Mouse (Mus musculus): ENCODE data around the gene Gpx3.
"Not testable (repeated sequence)": the region's sequence is repeated elsewhere in the genome, so short reads cannot be mapped to it uniquely, and the experiment has no call there.

Gene Gpx3

DNA sequence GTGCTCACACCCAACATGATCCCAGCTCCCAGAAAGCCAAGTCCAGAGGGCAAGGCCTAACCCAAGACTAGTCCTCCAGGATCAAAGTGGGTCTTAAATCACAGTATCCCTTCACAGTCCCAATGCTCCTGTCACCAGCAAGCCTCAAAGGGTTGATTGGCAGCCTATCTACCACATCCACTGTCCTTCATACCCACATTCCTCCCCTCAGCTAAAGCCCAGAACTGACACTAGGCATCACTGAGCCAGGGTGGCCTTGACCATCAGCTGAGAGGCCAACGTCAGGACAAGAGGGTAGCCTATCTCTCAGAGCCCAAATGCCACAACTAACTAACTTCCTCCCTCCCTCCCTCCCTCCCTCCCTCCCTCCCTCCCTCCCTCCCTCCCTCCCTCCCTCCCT is 47.5 kb downstream of the Gpx3 start:
- DNase-seq, result no peak

DNA sequence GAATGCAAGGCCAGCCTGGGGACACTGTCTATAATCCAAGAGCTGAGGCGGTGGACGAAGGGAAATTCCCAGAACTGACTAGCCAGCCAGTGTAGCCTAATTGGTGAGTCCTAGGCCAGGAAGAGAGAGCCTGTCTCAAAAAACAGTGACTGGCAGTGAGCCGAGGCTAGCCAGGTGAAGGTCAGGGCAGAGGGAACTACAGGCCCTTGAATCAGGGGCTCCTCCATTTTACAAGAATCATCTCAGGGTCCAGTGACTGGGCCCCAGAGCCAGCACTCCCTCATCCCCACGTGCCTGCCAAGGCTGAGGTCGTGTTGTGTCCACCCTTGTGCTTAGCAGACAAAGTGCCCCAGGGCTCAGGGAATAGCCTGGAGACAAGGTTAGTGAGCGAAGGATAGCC is 48.4 kb downstream of the Gpx3 start:
- no peak for DNase-seq

DNA sequence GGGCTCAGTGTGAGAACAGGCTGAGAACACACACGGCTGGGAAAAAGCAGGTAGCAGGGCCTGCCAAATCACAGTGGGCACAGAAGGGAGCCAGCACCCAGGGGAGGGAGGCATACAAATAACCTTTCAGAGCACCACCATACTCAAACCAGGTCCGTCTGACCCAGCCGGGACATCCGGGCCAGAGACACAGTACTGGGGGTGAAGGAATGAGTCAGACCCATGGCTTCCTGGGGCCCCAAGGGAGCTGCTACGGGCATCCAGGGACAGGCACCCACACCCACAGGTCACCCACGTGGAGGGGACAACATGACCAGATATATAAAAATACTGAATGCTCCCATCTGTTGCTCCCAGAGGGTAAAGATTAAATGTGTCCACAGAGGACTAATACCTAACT is 50.4 kb downstream of the Gpx3 start:
- DNase-seq, result no peak

DNA sequence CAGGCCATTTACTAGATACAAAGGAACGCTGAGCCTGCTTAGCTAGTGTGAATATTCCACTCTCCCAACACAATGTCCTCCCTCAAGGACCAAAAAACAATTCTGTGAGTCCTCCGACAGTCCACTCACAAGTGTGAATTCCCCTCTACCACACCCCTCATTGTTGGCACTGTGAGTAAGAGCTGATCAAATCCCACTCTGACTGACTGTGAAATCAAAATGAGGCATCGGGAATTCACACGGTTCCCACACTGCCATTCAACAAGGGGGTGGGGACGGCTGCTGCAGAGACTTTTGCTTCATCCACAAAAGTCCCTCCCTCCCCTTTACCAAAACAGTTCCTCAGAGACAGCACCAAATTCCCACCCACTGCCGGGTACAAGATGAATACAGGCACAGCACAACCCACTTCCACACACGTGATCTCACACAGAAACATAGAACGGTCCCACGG is 51.8 kb downstream of the Gpx3 start:
- no peak for DNase-seq

DNA sequence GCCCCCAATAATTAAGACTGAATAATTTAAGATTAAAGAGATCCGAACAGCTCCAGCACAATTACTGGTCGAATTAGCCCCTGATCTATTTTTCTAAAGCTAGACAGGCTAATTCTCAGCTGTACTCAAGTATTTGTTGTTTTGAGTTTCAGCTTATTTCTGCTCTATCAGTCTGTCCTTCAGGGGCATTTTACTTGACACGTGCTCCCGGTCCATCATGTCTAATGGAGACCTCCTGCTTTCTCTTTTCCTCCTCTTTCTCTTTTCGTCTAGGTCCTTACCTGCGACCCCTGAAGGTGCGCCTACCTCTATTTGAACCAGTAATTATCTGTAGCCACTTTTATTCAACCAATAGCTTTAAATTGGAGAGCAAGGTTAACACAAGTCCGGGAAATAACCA is 52.5 kb downstream of the Gpx3 start:
- DNase-seq, result no peak

DNA sequence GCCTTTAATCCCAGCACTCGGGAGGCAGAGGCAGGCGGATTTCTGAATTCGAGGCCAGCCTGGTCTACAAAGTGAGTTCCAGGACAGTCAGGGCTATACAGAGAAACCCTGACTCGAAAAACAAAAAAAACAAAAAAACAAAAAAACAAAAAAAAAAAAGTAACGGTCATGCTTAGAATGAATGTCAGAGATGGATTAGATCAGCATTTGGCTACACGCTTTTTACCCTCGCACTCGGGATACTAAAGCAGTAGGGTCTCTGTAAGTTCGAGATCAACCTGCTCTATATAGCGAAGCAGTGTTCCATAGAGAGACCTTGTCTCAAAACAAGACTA is 53.1 kb downstream of the Gpx3 start:
- not testable (repeated sequence) for DNase-seq

DNA sequence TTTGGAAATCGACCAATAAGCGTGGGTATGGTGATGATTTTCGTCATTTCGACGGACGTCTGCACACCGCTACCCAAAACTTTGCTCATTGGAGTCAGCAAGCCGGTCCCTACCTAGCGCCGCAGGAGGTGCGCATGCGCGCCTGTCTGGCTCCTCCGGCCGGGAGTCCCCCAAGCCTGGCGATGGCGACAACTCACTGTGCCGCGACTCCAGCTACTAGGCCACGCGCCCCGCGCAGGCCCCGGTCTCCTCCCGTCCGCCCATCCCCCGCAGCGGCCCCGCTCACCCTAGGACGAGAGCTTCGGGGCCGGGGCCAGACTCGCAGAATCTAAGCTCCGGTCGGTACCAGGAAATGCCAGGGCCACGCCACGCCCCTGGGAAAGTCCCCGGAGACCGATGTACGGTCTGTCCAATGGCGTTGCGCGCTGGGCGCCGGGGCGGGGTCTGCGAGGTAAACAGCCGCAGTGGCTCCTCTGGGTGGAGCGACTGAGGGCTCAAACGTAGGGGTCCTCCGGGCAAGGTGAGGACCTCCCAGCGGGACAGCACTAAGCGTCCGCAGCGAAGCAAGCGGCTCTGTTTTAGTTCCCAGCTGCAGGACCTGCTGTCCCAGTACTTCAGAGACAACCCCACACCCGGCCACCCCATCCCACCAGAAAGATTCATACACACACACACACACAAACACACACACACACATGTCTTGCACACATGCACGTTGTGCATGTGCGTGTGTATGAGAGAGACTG is 53.7 kb downstream of the Gpx3 start:
- DNase-seq, result peak; percentile 99

DNA sequence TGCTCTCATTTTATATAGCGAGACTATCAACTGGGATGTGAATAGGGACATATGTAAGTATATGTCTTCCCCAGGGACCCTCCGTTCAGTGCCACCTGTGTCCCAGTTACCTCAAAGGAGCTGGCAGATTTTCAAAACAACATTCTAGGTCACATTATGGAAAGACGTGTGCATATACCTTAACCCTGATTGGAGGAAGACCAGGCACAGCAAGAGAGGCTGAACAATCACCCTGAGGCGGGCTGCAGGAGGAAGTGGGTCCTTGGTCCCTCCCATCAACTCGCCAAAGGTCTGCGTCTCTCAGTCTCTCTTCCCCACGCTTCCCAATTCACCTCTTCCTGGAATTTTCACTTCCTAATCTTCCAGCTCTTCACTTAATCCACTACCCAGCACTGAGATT is 54.7 kb downstream of the Gpx3 start:
- peak; percentile 47 for DNase-seq

DNA sequence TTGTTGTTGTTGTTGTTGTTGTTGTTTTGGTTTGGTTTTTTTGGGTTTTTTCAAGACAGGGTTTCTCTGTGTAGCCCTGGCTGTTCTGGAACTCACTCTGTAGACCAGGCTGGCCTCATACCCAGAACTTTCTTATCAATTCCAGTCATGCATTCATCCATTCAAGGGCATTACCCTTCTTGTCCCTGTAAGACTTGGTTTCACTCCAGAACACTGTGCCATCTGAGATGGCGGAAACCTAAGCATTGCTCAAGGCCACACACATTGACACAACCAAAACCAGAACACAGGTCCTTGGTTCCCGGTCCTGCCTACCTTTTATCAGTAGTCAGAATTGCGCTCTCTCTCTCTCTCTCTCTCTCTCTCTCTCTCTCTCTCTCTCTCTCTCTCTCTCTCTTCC is 55.5 kb downstream of the Gpx3 start:
- not testable (repeated sequence) for DNase-seq

DNA sequence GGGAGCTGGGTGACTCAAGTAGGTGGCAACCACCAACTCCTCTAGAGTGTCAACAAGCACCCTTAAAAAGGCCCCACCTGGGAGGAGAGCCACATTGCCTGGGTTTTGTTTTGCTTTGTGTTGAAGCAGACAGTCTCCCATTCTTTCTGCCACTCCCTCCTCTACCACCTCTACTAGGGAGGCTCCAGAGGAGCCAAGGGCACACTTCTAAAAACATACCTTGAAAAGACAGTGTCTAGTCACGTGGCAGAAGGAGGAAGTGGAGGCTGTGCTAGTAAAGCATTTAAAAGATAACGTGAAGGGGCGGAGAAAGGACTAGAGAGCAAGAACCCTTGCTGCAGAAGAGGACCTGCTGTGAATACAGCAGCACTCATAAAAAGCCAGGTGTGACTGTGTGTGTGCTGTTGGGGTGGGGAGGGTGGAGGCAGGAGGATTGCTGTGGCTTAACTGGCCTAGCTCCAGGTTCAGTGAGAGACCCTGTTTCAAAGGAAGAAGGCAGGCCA is 56.4 kb downstream of the Gpx3 start:
- peak; percentile 59 for DNase-seq
